Mouse (Mus musculus) midbrain, embryonic 14.5 days (tissue): ENCODE measurements around the gene Tmem239. TPM values are rescaled to one million over a fixed set of nuclear protein-coding genes. Genes with fewer than 3 reads are reported as not detected.

ENCODE experiments used
- ATAC-seq: fragments of 200-750 bp; cut with Nextera tagmentation; 2 replicates; pipeline ENCODE4 v1.8.0; 2017; ENCODE audit warnings: moderate number of reproducible peaks, moderate library complexity; ENCODE audit not compliant: low FRiP score, low TSS enrichment
- DNase-seq: peaks from one replicate; pipeline ENCODE4 v3.0.0-alpha.2; 2015
- H3K27ac ChIP-seq: fragments of 300-500 bp; sonication (generic); replicated peaks from 2 replicates; pipeline ENCODE4 v1.5.1; 2014; ENCODE audit warnings: mild to moderate bottlenecking, low read depth, low read length, moderate library complexity
- H3K27me3 ChIP-seq: fragments of 300-500 bp; sonication (generic); 2 replicates; pipeline ENCODE4 v1.6.1; 2014; ENCODE audit warnings: low read length, control low read depth, mixed read lengths; ENCODE audit not compliant: control insufficient read depth, insufficient read depth
- H3K36me3 ChIP-seq: fragments of 300-500 bp; sonication (generic); 2 replicates; pipeline ENCODE4 v1.6.1; 2014; ENCODE audit warnings: low read length, control low read depth; ENCODE audit not compliant: control insufficient read depth, insufficient read depth
- H3K4me1 ChIP-seq: fragments of 300-500 bp; sonication (generic); 2 replicates; pipeline ENCODE4 v1.6.1; 2014; ENCODE audit warnings: mild to moderate bottlenecking, antibody characterized with exemption, low read length, control low read depth; ENCODE audit not compliant: control insufficient read depth, insufficient read depth
- H3K4me2 ChIP-seq: fragments of 300-500 bp; sonication (generic); 2 replicates; pipeline ENCODE4 v1.6.1; 2014; ENCODE audit warnings: mild to moderate bottlenecking, low read length, moderate library complexity
- H3K4me3 ChIP-seq: fragments of 300-500 bp; sonication (generic); replicated peaks from 2 replicates; pipeline ENCODE4 v1.5.1; 2014; ENCODE audit warnings: low read depth, low read length
- H3K9ac ChIP-seq: fragments of 300-500 bp; sonication (generic); replicated peaks from 2 replicates; pipeline ENCODE4 v1.6.1; 2014; ENCODE audit warnings: mild to moderate bottlenecking, low read length, moderate library complexity
- H3K9me3 ChIP-seq: fragments of 300-500 bp; sonication (generic); 2 replicates; pipeline ENCODE4 v1.6.1; 2016; ENCODE audit warnings: low read length, control low read depth, mixed read lengths; ENCODE audit not compliant: control insufficient read depth
- whole genome bisulfite sequencing: fragments of 180-500 bp; shearing (Covaris S2); extraction: QIAGEN DNeasy Blood & Tissue Kit; methylation state at CpG from one replicate; pipeline ENCODE4 v1.1.7; 2014; 5-methylcytosine and 5-hydroxymethylcytosine counted together
- polyA plus RNA-seq: library from polyadenylated mRNA; unstranded; fragments of >200 nt; fragmentation: Nextera tagmentation; extraction: Ambion mirVana; gene quantifications from 2 replicates; pipeline ENCODE4 v1.2.1, GENCODE M21; 2014

The Tmem239 gene
- polyA plus RNA-seq, 1 experiment from 2014 or later: not detected

- H3K27me3 ChIP-seq: no peaks in the 10 kb centered on the region
- DNase-seq (no peak), ATAC-seq (no peak)
- H3K36me3 ChIP-seq: peaks cover 11% of the 10 kb centered on the region; the same call in 1 of the 2 replicates
- H3K9me3 ChIP-seq: no peaks in the 10 kb centered on the region
- no peak overlapping the region for H3K9ac ChIP-seq
- no peak overlapping the region for H3K4me3 ChIP-seq
- no peak overlapping the region for H3K27ac ChIP-seq
- WGBS: 97% methylated on average over 26 of the region's 26 CpGs
- H3K4me2 ChIP-seq: no peak overlapping the region
- peaks cover 19% of the 10 kb centered on the region for H3K4me1 ChIP-seq
Measured at GRCm38 (mm10) chr2:130421781-130422620, 15.7 kb downstream of the Tmem239 start.

GRCm38 (mm10) chr2:130423397-130424125 lies 17.3 kb downstream of the Tmem239 start:
- Histone ChIP-seq H3K27me3 (no peaks in the 10 kb centered on the region), H3K36me3 (peaks cover 8% of the 10 kb centered on the region; the same call in 1 of the 2 replicates), H3K4me1 (peaks cover 19% of the 10 kb centered on the region), H3K9me3 (no peaks in the 10 kb centered on the region), H3K4me3 (peak overlapping the region; percentile 73), H3K4me2 (peak overlapping the region; percentile 80), H3K27ac (peak overlapping the region; percentile 95), H3K9ac (peak overlapping the region; percentile 78)
- 15% methylated on average over 49 of the region's 49 CpGs for WGBS
- DNase-seq: peak; percentile 94
- peak; percentile 74 for ATAC-seq

- peaks cover 19% of the 10 kb centered on the region for H3K4me1 ChIP-seq
- DNase-seq (peak; percentile 97), ATAC-seq (peak; percentile 96)
- under 1% methylated on average over 58 of the region's 58 CpGs for WGBS
- H3K9me3 ChIP-seq: no peaks in the 10 kb centered on the region
- H3K27me3 ChIP-seq: no peaks in the 10 kb centered on the region
- peak within 1 kb of the TSS; percentile 78 for H3K9ac ChIP-seq
- peak within 1 kb of the TSS; percentile 80 for H3K4me2 ChIP-seq
- peaks cover 1% of the 10 kb centered on the region; the same call in 1 of the 2 replicates for H3K36me3 ChIP-seq
- peak within 1 kb of the TSS; percentile 95 for H3K27ac ChIP-seq
- H3K4me3 ChIP-seq: peak within 1 kb of the TSS; percentile 73
Measured at GRCm38 (mm10) chr2:130424126-130424853, 18.0 kb downstream of the Tmem239 start, which contains the start of the genes Vps16 and Pced1a. Vps16 (plus strand) TSS chr2:130424339. Pced1a (minus strand) TSS chr2:130424701.

- Histone ChIP-seq H3K4me3 (peak overlapping the region; percentile 73), H3K27me3 (no peaks in the 10 kb centered on the region), H3K4me1 (peaks cover 19% of the 10 kb centered on the region), H3K9ac (peak overlapping the region; percentile 78), H3K27ac (peak overlapping the region; percentile 95; the same call in 1 of the 2 replicates), H3K36me3 (no peaks in the 10 kb centered on the region), H3K4me2 (peak overlapping the region; percentile 80), H3K9me3 (no peaks in the 10 kb centered on the region)
- ATAC-seq: no peak
- DNase-seq: peak; percentile 39
- 46% methylated on average over 5 of the region's 5 CpGs for WGBS
Measured at GRCm38 (mm10) chr2:130425112-130425511, 18.8 kb downstream of the Tmem239 start.

GRCm38 (mm10) chr2:130429851-130430250 lies 23.6 kb downstream of the Tmem239 start:
- Histone ChIP-seq H3K27me3 (no peaks in the 10 kb centered on the region), H3K4me3 (no peak overlapping the region), H3K9me3 (no peaks in the 10 kb centered on the region), H3K4me1 (peaks cover 6% of the 10 kb centered on the region; the same call in 1 of the 2 replicates), H3K36me3 (peaks cover 9% of the 10 kb centered on the region; the same call in 1 of the 2 replicates), H3K27ac (no peak overlapping the region), H3K9ac (no peak overlapping the region), H3K4me2 (no peak overlapping the region)
- no peak for ATAC-seq
- WGBS: 72% methylated on average over 2 of the region's 2 CpGs
- no peak for DNase-seq

- Histone ChIP-seq H3K27ac (no peak overlapping the region), H3K27me3 (no peaks in the 10 kb centered on the region), H3K9me3 (no peaks in the 10 kb centered on the region), H3K4me1 (no peaks in the 10 kb centered on the region), H3K4me2 (no peak overlapping the region), H3K9ac (no peak overlapping the region), H3K36me3 (peaks cover 9% of the 10 kb centered on the region; the same call in 1 of the 2 replicates), H3K4me3 (no peak overlapping the region)
- 87% methylated on average over 3 of the region's 3 CpGs for WGBS
- DNase-seq (no peak), ATAC-seq (no peak)
Measured at GRCm38 (mm10) chr2:130430484-130430883, 24.2 kb downstream of the Tmem239 start.

- H3K4me3 ChIP-seq: no peak overlapping the region
- H3K36me3 ChIP-seq: peaks cover 9% of the 10 kb centered on the region; the same call in 1 of the 2 replicates
- no peak overlapping the region for H3K4me2 ChIP-seq
- no peaks in the 10 kb centered on the region for H3K9me3 ChIP-seq
- WGBS: 94% methylated on average over 3 of the region's 3 CpGs
- H3K9ac ChIP-seq: no peak overlapping the region
- H3K27ac ChIP-seq: no peak overlapping the region
- H3K27me3 ChIP-seq: no peaks in the 10 kb centered on the region
- no peaks in the 10 kb centered on the region for H3K4me1 ChIP-seq
- DNase-seq (no peak), ATAC-seq (no peak)
Measured at GRCm38 (mm10) chr2:130432157-130432556, 25.9 kb downstream of the Tmem239 start.

- Histone ChIP-seq H3K27me3 (no peaks in the 10 kb centered on the region), H3K4me2 (no peak overlapping the region), H3K36me3 (peaks cover 19% of the 10 kb centered on the region), H3K27ac (no peak overlapping the region), H3K9ac (no peak overlapping the region), H3K4me3 (no peak overlapping the region), H3K9me3 (no peaks in the 10 kb centered on the region), H3K4me1 (no peaks in the 10 kb centered on the region)
- 26% methylated on average over 4 of the region's 4 CpGs for WGBS
- ATAC-seq: no peak
- peak; percentile 82 for DNase-seq
Measured at GRCm38 (mm10) chr2:130433152-130433551, 26.9 kb downstream of the Tmem239 start.
